Mouse (Mus musculus) C2C12 (cell line): ENCODE measurements around the gene Usp43. TPM values are rescaled to one million over a fixed set of nuclear protein-coding genes. Genes with fewer than 3 reads are reported as not detected.

Experiments
- H3K27me3 ChIP-seq: one replicate; pipeline ENCODE4 v1.6.1; 2011; ENCODE audit not compliant: control insufficient read depth, insufficient read depth, insufficient read length
- H3K36me3 ChIP-seq: one replicate; pipeline ENCODE4 v1.6.1; 2011; ENCODE audit not compliant: control insufficient read depth, insufficient read depth
- H3K4me3 ChIP-seq: one replicate; pipeline ENCODE4 v1.5.1; 2011; ENCODE audit warnings: mild to moderate bottlenecking, control low read depth; ENCODE audit not compliant: poor library complexity, insufficient read depth, severe bottlenecking
- H3K79me2 ChIP-seq: one replicate; pipeline ENCODE4 v1.6.1; 2011; ENCODE audit not compliant: control insufficient read depth, insufficient read depth
- H3K79me3 ChIP-seq: one replicate; pipeline ENCODE4 v1.6.1; 2011; ENCODE audit warnings: low read depth, control low read depth
- H3ac ChIP-seq: one replicate; pipeline ENCODE3; 2011; ENCODE audit warnings: low read depth; ENCODE audit not compliant: control insufficient read depth, insufficient read length
- CEBPB ChIP-seq: IDR thresholded peaks from one replicate; pipeline ENCODE4 v1.6.1; 2011; ENCODE audit warnings: low read depth, mild to moderate bottlenecking, control low read depth, moderate library complexity
- CTCF ChIP-seq: IDR thresholded peaks from one replicate; pipeline ENCODE4 v1.5.1; 2011; ENCODE audit not compliant: control insufficient read depth, insufficient read depth, insufficient read length
- FOSL1 ChIP-seq: IDR thresholded peaks from one replicate; pipeline ENCODE4 v1.8.0; 2011; ENCODE audit warnings: mild to moderate bottlenecking, low read length; ENCODE audit not compliant: poor library complexity, insufficient read depth, severe bottlenecking
- MAX ChIP-seq: IDR thresholded peaks from one replicate; pipeline ENCODE4 v1.6.1; 2011; ENCODE audit warnings: mild to moderate bottlenecking, control low read depth
- MYOD1 ChIP-seq: IDR thresholded peaks from one replicate; pipeline ENCODE4 v1.6.1; 2011; ENCODE audit warnings: low read depth; ENCODE audit not compliant: control insufficient read depth, insufficient read length
- MYOG ChIP-seq: IDR thresholded peaks from one replicate; pipeline ENCODE4 v1.6.1; 2011; ENCODE audit not compliant: control insufficient read depth, insufficient read length; ENCODE audit errors: extremely low read depth
- USF1 ChIP-seq: IDR thresholded peaks from one replicate; pipeline ENCODE4 v1.6.1; 2011; ENCODE audit warnings: low read depth, mild to moderate bottlenecking, control low read depth, moderate library complexity
- polyA plus RNA-seq: library from polyadenylated mRNA; unstranded; fragments of >200 nt; fragmentation: generic; extraction: Trizol; gene quantifications from one replicate; pipeline ENCODE4 v1.2.1, GENCODE M21; 2012; ENCODE audit warnings: missing spikeins

Gene Usp43
- polyA plus RNA-seq, 1 experiment = 3.4 TPM

GRCm38 (mm10) chr11:67828360-67829059 lies 93.4 kb downstream of the Usp43 start:
- H3K79me2 ChIP-seq = no peaks in the 10 kb centered on the region

GRCm38 (mm10) chr11:67821560-67821959 lies 100.4 kb downstream of the Usp43 start:
- Histone ChIP-seq H3ac (no peak overlapping the region), H3K79me3 (no peaks in the 10 kb centered on the region), H3K27me3 (no peaks in the 10 kb centered on the region), H3K79me2 (no peaks in the 10 kb centered on the region), H3K36me3 (no peaks in the 10 kb centered on the region), H3K4me3 (no peak overlapping the region)
- no peak for TF ChIP-seq CEBPB
- TF ChIP-seq MAX = no peak
- TF ChIP-seq MYOG = no peak
- no peak for TF ChIP-seq CTCF
- no peak for TF ChIP-seq USF1
- no peak for TF ChIP-seq FOSL1
- no peak for TF ChIP-seq MYOD1

More at GRCm38 (mm10) chr11:67828360-67829059, 93.4 kb downstream of the Usp43 start:
- TF ChIP-seq CEBPB (no peak), MYOG (no peak), MAX (no peak), CTCF (no peak), USF1 (no peak), MYOD1 (no peak), FOSL1 (no peak)
- Histone ChIP-seq H3K4me3 (no peak overlapping the region), H3K27me3 (no peaks in the 10 kb centered on the region), H3K36me3 (no peaks in the 10 kb centered on the region), H3K79me3 (no peaks in the 10 kb centered on the region), H3ac (no peak overlapping the region)

GRCm38 (mm10) chr11:67820221-67820620 lies 101.7 kb downstream of the Usp43 start:
- H3ac ChIP-seq = no peak overlapping the region
- H3K4me3 ChIP-seq = no peak overlapping the region
- TF ChIP-seq CTCF (peak; percentile 38), FOSL1 (no peak)
- H3K36me3 ChIP-seq = no peaks in the 10 kb centered on the region
- no peaks in the 10 kb centered on the region for H3K79me2 ChIP-seq
- no peaks in the 10 kb centered on the region for H3K79me3 ChIP-seq
- H3K27me3 ChIP-seq = peaks cover 7% of the 10 kb centered on the region

DNA sequence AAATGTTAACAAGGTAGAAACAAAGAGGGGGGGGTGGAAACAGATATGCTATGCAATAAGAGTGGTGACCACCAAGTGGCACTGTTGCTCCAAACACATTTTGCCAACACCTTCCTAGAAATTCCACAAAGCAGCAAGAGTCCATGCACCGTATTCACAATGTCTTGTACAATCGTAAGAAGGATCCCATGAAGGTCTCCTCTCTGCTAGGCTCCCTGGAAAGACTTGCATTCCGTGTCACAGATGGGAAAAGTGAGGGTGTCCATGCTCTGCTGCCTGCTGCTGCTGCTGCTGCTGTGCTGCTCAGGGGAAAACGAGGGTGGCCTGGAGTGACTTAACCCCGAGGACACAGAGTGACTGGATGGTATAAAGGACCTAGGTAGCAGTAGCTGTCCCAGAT lies 102.3 kb downstream of the Usp43 start:
- H3K4me3 ChIP-seq = no peak overlapping the region
- no peaks in the 10 kb centered on the region for H3K79me3 ChIP-seq
- TF ChIP-seq CTCF (peak; percentile 30), USF1 (no peak)

DNA sequence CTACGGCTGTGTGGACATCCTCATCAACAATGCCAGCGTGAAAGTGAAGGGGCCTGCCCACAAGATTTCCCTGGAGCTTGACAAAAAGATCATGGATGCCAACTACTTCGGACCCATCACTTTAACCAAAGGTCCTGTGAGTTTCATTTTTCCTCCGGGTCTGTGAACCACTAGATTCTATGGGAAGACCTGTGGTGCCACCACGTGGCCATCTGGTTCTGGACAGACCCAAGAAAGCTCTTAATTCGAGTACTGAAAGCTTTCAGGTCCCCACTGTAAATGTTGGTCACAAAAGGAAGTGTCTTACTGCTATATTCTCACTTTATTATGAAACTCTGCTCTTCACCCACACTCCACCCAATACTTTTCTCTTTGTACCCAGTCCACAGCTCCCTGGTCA lies 110.4 kb downstream of the Usp43 start:
- peaks cover 19% of the 10 kb centered on the region for H3K27me3 ChIP-seq
- H3K4me3 ChIP-seq = no peak overlapping the region
- no peak overlapping the region for H3ac ChIP-seq
- H3K79me2 ChIP-seq = no peaks in the 10 kb centered on the region
- TF ChIP-seq FOSL1 = no peak
- no peak for TF ChIP-seq USF1
- TF ChIP-seq MYOD1 = no peak
- no peak for TF ChIP-seq CEBPB
- TF ChIP-seq MYOG = no peak
- TF ChIP-seq MAX = no peak
- no peak for TF ChIP-seq CTCF
- no peaks in the 10 kb centered on the region for H3K36me3 ChIP-seq
- no peaks in the 10 kb centered on the region for H3K79me3 ChIP-seq

More for the DNA sequence above, 102.3 kb downstream of the Usp43 start:
- Histone ChIP-seq H3K36me3 (no peaks in the 10 kb centered on the region), H3ac (no peak overlapping the region), H3K27me3 (peaks cover 9% of the 10 kb centered on the region), H3K79me2 (no peaks in the 10 kb centered on the region)

DNA sequence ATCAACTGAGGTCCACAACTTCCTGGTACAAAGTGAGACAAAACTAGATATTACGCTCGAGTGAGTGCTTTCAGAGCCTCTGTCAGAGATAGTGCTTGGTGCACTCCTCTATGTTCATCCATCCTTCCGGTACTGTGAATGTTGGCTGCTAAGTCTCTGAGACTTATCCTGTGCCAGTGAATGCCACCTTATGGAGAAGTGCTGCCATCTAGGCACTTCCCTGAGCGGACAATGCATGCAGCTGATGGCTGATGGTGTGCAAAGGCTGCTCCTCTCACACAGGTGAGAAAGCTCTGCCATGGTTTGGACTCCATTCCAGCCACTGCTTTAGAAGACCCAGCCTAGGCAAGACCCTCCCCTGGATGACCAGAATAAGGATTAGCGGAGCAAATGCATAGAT lies 113.9 kb downstream of the Usp43 start:
- TF ChIP-seq FOSL1 (no peak), CTCF (no peak), MYOG (no peak), CEBPB (no peak), USF1 (no peak), MAX (no peak), MYOD1 (no peak)
- Histone ChIP-seq H3K36me3 (no peaks in the 10 kb centered on the region), H3K79me2 (no peaks in the 10 kb centered on the region), H3K79me3 (no peaks in the 10 kb centered on the region), H3K27me3 (peaks cover 4% of the 10 kb centered on the region), H3K4me3 (no peak overlapping the region), H3ac (no peak overlapping the region)
